Mouse (Mus musculus): ENCODE data around the gene Polr2h. TPM values are rescaled to one million over a fixed set of nuclear protein-coding genes. Genes with fewer than 3 reads are reported as not detected.
"Not testable (repeated sequence)": the region's sequence is repeated elsewhere in the genome, so short reads cannot be mapped to it uniquely, and the experiment has no call there.

Polr2h gene
- 75.2 and 84.9 TPM in 2 replicates for polyA plus RNA-seq (2015; fragmentation: Nextera tagmentation; extraction: Ambion mirVana)

GRCm38 (mm10) chr16:20717181-20717977, at the start of gene Polr2h, which contains the start of gene Clcn2:
Gene Polr2h (plus strand): TSS chr16:20717665.
Gene Clcn2 (minus strand): TSS chr16:20717746.
- under 1% methylated on average over 62 of the region's 62 CpGs for WGBS

GRCm38 (mm10) chr16:20668013-20668412, 49.5 kb upstream of the Polr2h start, which contains the start of gene Eif4g1:
Gene Eif4g1 (plus strand): TSS chr16:20668313.
- not testable (repeated sequence) for H3K4me2 ChIP-seq (ENCODE audit: low read depth, low read length); H3K27ac ChIP-seq (ENCODE audit: low read length)
- 100% methylated on average over 3 of the region's 6 CpGs for WGBS

More at GRCm38 (mm10) chr16:20717181-20717977, at the start of gene Polr2h, which contains the start of gene Clcn2:
- H3K27me3 ChIP-seq (ENCODE audit: control insufficient read depth, insufficient read depth, low read length), result no peaks in the 10 kb centered on the region
- no peaks in the 10 kb centered on the region for H3K9me3 ChIP-seq (replicated peaks; ENCODE audit: control insufficient read depth, low read length)
- H3K4me1 ChIP-seq (ENCODE audit: control insufficient read depth, insufficient read depth, low read length), result peaks cover 26% of the 10 kb centered on the region
- peak within 1 kb of the TSS; percentile 72 for H3K9ac ChIP-seq (ENCODE audit: low read length)
- peak within 1 kb of the TSS; percentile 70 for H3K4me3 ChIP-seq (replicated peaks; ENCODE audit: low read length)
- H3K4me2 ChIP-seq (ENCODE audit: low read depth, low read length), result peak within 1 kb of the TSS; percentile 67
- no peaks in the 10 kb centered on the region for H3K36me3 ChIP-seq (ENCODE audit: control insufficient read depth, insufficient read depth, low read length)
- ATAC-seq (ENCODE audit: insufficient read depth, low FRiP score), result peak; percentile 85
- peak within 1 kb of the TSS; percentile 92 for H3K27ac ChIP-seq (ENCODE audit: low read length)

GRCm38 (mm10) chr16:20670291-20670690, 47.2 kb upstream of the Polr2h start:
- Histone ChIP-seq H3K4me3 (replicated peaks; ENCODE audit: low read length) (no peak overlapping the region), H3K4me1 (ENCODE audit: control insufficient read depth, insufficient read depth, low read length) (peaks cover 19% of the 10 kb centered on the region), H3K4me2 (ENCODE audit: low read depth, low read length) (no peak overlapping the region), H3K27ac (ENCODE audit: low read length) (no peak overlapping the region), H3K27me3 (ENCODE audit: control insufficient read depth, insufficient read depth, low read length) (no peaks in the 10 kb centered on the region), H3K9ac (ENCODE audit: low read length) (no peak overlapping the region), H3K36me3 (ENCODE audit: control insufficient read depth, insufficient read depth, low read length) (peaks cover 5% of the 10 kb centered on the region), H3K9me3 (replicated peaks; ENCODE audit: control insufficient read depth, low read length) (no peaks in the 10 kb centered on the region)
- WGBS, result 79% methylated on average over 3 of the region's 3 CpGs
- ATAC-seq (ENCODE audit: insufficient read depth, low FRiP score), result no peak

More at GRCm38 (mm10) chr16:20668013-20668412, 49.5 kb upstream of the Polr2h start, which contains the start of gene Eif4g1:
- H3K9me3 ChIP-seq (replicated peaks; ENCODE audit: control insufficient read depth, low read length); H3K4me3 ChIP-seq (replicated peaks; ENCODE audit: low read length); H3K9ac ChIP-seq (ENCODE audit: low read length); H3K27me3 ChIP-seq (ENCODE audit: control insufficient read depth, insufficient read depth, low read length); H3K36me3 ChIP-seq (ENCODE audit: control insufficient read depth, insufficient read depth, low read length); H3K4me1 ChIP-seq (ENCODE audit: control insufficient read depth, insufficient read depth, low read length); ATAC-seq (ENCODE audit: insufficient read depth, low FRiP score): not testable (repeated sequence)

- 19% methylated on average over 6 of the region's 6 CpGs for WGBS
- no peak for ATAC-seq (ENCODE audit: insufficient read depth, low FRiP score)
- H3K36me3 ChIP-seq (ENCODE audit: control insufficient read depth, insufficient read depth, low read length), result peaks cover 17% of the 10 kb centered on the region
- H3K4me2 ChIP-seq (ENCODE audit: low read depth, low read length), result peak overlapping the region; percentile 57
- peak overlapping the region; percentile 55 for H3K9ac ChIP-seq (ENCODE audit: low read length)
- no peaks in the 10 kb centered on the region for H3K27me3 ChIP-seq (ENCODE audit: control insufficient read depth, insufficient read depth, low read length)
- H3K4me3 ChIP-seq (replicated peaks; ENCODE audit: low read length), result peak overlapping the region; percentile 93
- no peak overlapping the region for H3K27ac ChIP-seq (ENCODE audit: low read length)
- H3K9me3 ChIP-seq (replicated peaks; ENCODE audit: control insufficient read depth, low read length), result no peaks in the 10 kb centered on the region
- H3K4me1 ChIP-seq (ENCODE audit: control insufficient read depth, insufficient read depth, low read length), result peaks cover 23% of the 10 kb centered on the region
Observed at GRCm38 (mm10) chr16:20671886-20672285, 45.6 kb upstream of the Polr2h start.

GRCm38 (mm10) chr16:20672500-20672902, 45.0 kb upstream of the Polr2h start:
- H3K4me3 ChIP-seq (replicated peaks; ENCODE audit: low read length), result peak overlapping the region; percentile 93
- peaks cover 18% of the 10 kb centered on the region for H3K36me3 ChIP-seq (ENCODE audit: control insufficient read depth, insufficient read depth, low read length)
- H3K4me2 ChIP-seq (ENCODE audit: low read depth, low read length), result peak overlapping the region; percentile 98
- H3K4me1 ChIP-seq (ENCODE audit: control insufficient read depth, insufficient read depth, low read length), result peaks cover 24% of the 10 kb centered on the region
- ATAC-seq (ENCODE audit: insufficient read depth, low FRiP score), result peak; percentile 96
- H3K9ac ChIP-seq (ENCODE audit: low read length), result peak overlapping the region; percentile 96
- WGBS, result under 1% methylated on average over 38 of the region's 38 CpGs
- H3K27ac ChIP-seq (ENCODE audit: low read length), result peak overlapping the region; percentile 95
- no peaks in the 10 kb centered on the region for H3K27me3 ChIP-seq (ENCODE audit: control insufficient read depth, insufficient read depth, low read length)
- H3K9me3 ChIP-seq (replicated peaks; ENCODE audit: control insufficient read depth, low read length), result no peaks in the 10 kb centered on the region

- H3K4me1 ChIP-seq (ENCODE audit: control insufficient read depth, insufficient read depth, low read length), result peaks cover 28% of the 10 kb centered on the region
- under 1% methylated on average over 73 of the region's 78 CpGs for WGBS
- H3K4me3 ChIP-seq (replicated peaks; ENCODE audit: low read length), result peak overlapping the region; percentile 93
- peak overlapping the region; percentile 96 for H3K9ac ChIP-seq (ENCODE audit: low read length)
- H3K9me3 ChIP-seq (replicated peaks; ENCODE audit: control insufficient read depth, low read length), result no peaks in the 10 kb centered on the region
- H3K36me3 ChIP-seq (ENCODE audit: control insufficient read depth, insufficient read depth, low read length), result peaks cover 22% of the 10 kb centered on the region
- peak; percentile 78; the same call in 1 of the 2 replicates for ATAC-seq (ENCODE audit: insufficient read depth, low FRiP score)
- H3K27ac ChIP-seq (ENCODE audit: low read length), result peak overlapping the region; percentile 95
- H3K27me3 ChIP-seq (ENCODE audit: control insufficient read depth, insufficient read depth, low read length), result no peaks in the 10 kb centered on the region
- peak overlapping the region; percentile 98 for H3K4me2 ChIP-seq (ENCODE audit: low read depth, low read length)
Observed at GRCm38 (mm10) chr16:20672965-20673705, 44.3 kb upstream of the Polr2h start.

- no peak for ATAC-seq (ENCODE audit: insufficient read depth, low FRiP score)
- Histone ChIP-seq H3K9ac (ENCODE audit: low read length) (peak overlapping the region; percentile 96), H3K4me2 (ENCODE audit: low read depth, low read length) (peak overlapping the region; percentile 98), H3K27ac (ENCODE audit: low read length) (peak overlapping the region; percentile 95), H3K27me3 (ENCODE audit: control insufficient read depth, insufficient read depth, low read length) (no peaks in the 10 kb centered on the region), H3K4me3 (replicated peaks; ENCODE audit: low read length) (peak overlapping the region; percentile 93), H3K36me3 (ENCODE audit: control insufficient read depth, insufficient read depth, low read length) (peaks cover 27% of the 10 kb centered on the region), H3K9me3 (replicated peaks; ENCODE audit: control insufficient read depth, low read length) (no peaks in the 10 kb centered on the region), H3K4me1 (ENCODE audit: control insufficient read depth, insufficient read depth, low read length) (peaks cover 28% of the 10 kb centered on the region)
- 4% methylated on average over 14 of the region's 14 CpGs for WGBS
Observed at GRCm38 (mm10) chr16:20673706-20674303, 43.7 kb upstream of the Polr2h start.

- Histone ChIP-seq H3K27me3 (ENCODE audit: control insufficient read depth, insufficient read depth, low read length) (no peaks in the 10 kb centered on the region), H3K9ac (ENCODE audit: low read length) (no peak overlapping the region), H3K9me3 (replicated peaks; ENCODE audit: control insufficient read depth, low read length) (no peaks in the 10 kb centered on the region), H3K4me1 (ENCODE audit: control insufficient read depth, insufficient read depth, low read length) (peaks cover 28% of the 10 kb centered on the region), H3K4me2 (ENCODE audit: low read depth, low read length) (no peak overlapping the region), H3K27ac (ENCODE audit: low read length) (no peak overlapping the region), H3K36me3 (ENCODE audit: control insufficient read depth, insufficient read depth, low read length) (peaks cover 34% of the 10 kb centered on the region), H3K4me3 (replicated peaks; ENCODE audit: low read length) (no peak overlapping the region)
- ATAC-seq (ENCODE audit: insufficient read depth, low FRiP score), result no peak
- WGBS, result 88% methylated on average over 6 of the region's 6 CpGs
Observed at GRCm38 (mm10) chr16:20675213-20675612, 42.3 kb upstream of the Polr2h start.
